Mouse (Mus musculus) brain, embryonic 14.5 days (tissue): Measurements from ENCODE around the gene Zc3hav1l.

Experiments used
- CTCF ChIP-seq: fragments of 200-500 bp; IDR thresholded peaks from 2 replicates; pipeline ENCODE4 v1.5.1; 2012; ENCODE audit warnings: inconsistent platforms, mild to moderate bottlenecking, moderate library complexity, borderline replicate concordance; ENCODE audit not compliant: insufficient read depth, insufficient read length; ENCODE audit errors: extremely low read depth
- POLR2A ChIP-seq: fragments of 200-500 bp; IDR thresholded peaks from 2 replicates; pipeline ENCODE4 v1.6.1; 2012; ENCODE audit warnings: mild to moderate bottlenecking, inconsistent platforms, borderline replicate concordance; ENCODE audit not compliant: poor library complexity, insufficient read depth, insufficient read length, severe bottlenecking; ENCODE audit errors: extremely low read depth

DNA sequence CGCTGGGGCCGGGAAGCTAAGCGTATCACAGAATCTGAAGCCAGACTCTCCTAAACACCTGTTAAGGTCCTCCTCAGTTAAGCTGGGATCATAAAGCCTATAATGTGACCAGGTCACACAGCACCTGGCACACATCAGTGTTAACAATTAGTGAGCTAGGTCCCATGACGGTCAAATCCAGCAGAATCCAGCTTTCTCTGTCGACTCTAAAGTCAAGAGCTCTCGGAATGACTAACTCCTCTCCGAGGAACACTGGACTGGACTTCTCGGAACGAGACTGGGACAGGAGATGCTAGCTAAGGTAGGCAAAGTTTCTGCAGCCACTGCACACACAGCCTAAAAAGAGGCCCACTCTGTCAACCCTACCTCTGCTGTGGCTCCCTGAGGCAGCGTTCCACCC lies 46.9 kb downstream of the Zc3hav1l start:
- TF ChIP-seq CTCF: no peak
- no peak for TF ChIP-seq POLR2A
